Mouse (Mus musculus) liver, embryonic 16.5 days (tissue): ENCODE data around the gene Crybg2. TPM values are rescaled to one million over a fixed set of nuclear protein-coding genes. Genes with fewer than 3 reads are reported as not detected.

ENCODE experiments used
- ATAC-seq: fragments of 200-750 bp; cut with Nextera tagmentation; 2 replicates; pipeline ENCODE4 v1.8.0; 2017; ENCODE audit warnings: low read depth, mild to moderate bottlenecking, moderate number of reproducible peaks, moderate library complexity
- H3K27ac ChIP-seq: fragments of 300-500 bp; sonication (generic); 2 replicates; pipeline ENCODE4 v1.5.1; 2014; ENCODE audit warnings: mild to moderate bottlenecking, low read length
- H3K27me3 ChIP-seq: fragments of 300-500 bp; sonication (generic); 2 replicates; pipeline ENCODE4 v1.6.1; 2014; ENCODE audit warnings: low read depth, low read length, mixed read lengths; ENCODE audit not compliant: control insufficient read depth, insufficient read depth
- H3K36me3 ChIP-seq: fragments of 300-500 bp; sonication (generic); 2 replicates; pipeline ENCODE4 v1.6.1; 2014; ENCODE audit warnings: mild to moderate bottlenecking; ENCODE audit not compliant: control insufficient read depth, insufficient read depth
- H3K4me1 ChIP-seq: fragments of 300-500 bp; sonication (generic); 2 replicates; pipeline ENCODE4 v1.6.1; 2014; ENCODE audit warnings: low read depth, low read length, mixed read lengths; ENCODE audit not compliant: control insufficient read depth
- H3K4me2 ChIP-seq: fragments of 300-500 bp; sonication (generic); 2 replicates; pipeline ENCODE4 v1.6.1; 2014; ENCODE audit warnings: low read depth, low read length, mixed read lengths
- H3K4me3 ChIP-seq: fragments of 300-500 bp; sonication (generic); 2 replicates; pipeline ENCODE4 v1.5.1; 2014; ENCODE audit warnings: low read depth, mild to moderate bottlenecking, low read length
- H3K9ac ChIP-seq: fragments of 300-500 bp; sonication (generic); 2 replicates; pipeline ENCODE4 v1.6.1; 2014; ENCODE audit warnings: low read depth, low read length
- H3K9me3 ChIP-seq: fragments of 300-500 bp; sonication (generic); replicated peaks from 2 replicates; pipeline ENCODE4 v1.6.1; 2016; ENCODE audit warnings: low read length; ENCODE audit not compliant: control insufficient read depth
- WGBS: fragments of 180-500 bp; shearing (Covaris S2); extraction: QIAGEN DNeasy Blood & Tissue Kit; methylation state at CpG from one replicate; pipeline ENCODE4 v1.1.7; 2014; ENCODE audit not compliant: insufficient replicate concordance; 5-methylcytosine and 5-hydroxymethylcytosine counted together
- polyA plus RNA-seq: library from polyadenylated mRNA; unstranded; fragments of >200 nt; fragmentation: Nextera tagmentation; extraction: Ambion mirVana; gene quantifications from 2 replicates; pipeline ENCODE4 v1.2.1, GENCODE M21; 2015

The Crybg2 gene
- polyA plus RNA-seq, 1 experiment from 2014 or later: 0.68 TPM

DNA sequence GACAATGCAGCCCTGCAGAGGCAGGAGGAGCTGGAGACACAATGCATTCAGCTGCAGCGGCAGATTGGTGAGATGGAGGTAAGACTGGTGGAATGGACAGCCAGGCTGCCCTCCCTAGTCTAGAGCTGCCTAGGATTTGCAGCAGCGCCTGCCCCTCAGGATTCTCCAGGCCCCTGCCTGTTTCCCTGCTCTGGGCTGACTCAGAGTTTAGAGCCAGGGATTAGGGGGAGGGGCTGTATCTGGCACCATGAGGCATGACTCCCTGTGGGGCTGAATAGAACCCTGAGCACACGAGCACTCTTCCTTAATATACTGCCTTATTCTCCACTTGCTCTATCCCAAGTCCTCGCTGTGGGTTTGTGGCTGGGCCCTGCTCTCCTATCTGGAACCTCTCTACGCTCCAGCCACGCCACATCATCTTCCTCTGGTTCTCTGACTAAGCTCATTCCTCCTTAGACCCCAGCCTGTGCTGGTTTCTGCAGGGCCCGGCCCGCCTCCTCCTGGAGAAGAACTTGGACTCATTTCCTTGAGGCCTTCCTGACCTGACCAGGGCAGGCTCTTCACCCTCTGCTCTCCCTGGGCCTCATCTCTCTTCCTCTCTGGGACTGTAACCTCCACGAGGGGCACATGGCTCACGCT is 52.9 kb downstream of the Crybg2 start:
- H3K9ac ChIP-seq: no peak overlapping the region
- no peak overlapping the region for H3K4me3 ChIP-seq
- no peaks in the 10 kb centered on the region for H3K27me3 ChIP-seq
- peaks cover 17% of the 10 kb centered on the region for H3K4me1 ChIP-seq
- ATAC-seq: no peak
- no peak overlapping the region for H3K4me2 ChIP-seq
- H3K9me3 ChIP-seq: no peaks in the 10 kb centered on the region
- 46% methylated on average over 10 of the region's 10 CpGs for WGBS
- H3K27ac ChIP-seq: no peak overlapping the region
- H3K36me3 ChIP-seq: no peaks in the 10 kb centered on the region

DNA sequence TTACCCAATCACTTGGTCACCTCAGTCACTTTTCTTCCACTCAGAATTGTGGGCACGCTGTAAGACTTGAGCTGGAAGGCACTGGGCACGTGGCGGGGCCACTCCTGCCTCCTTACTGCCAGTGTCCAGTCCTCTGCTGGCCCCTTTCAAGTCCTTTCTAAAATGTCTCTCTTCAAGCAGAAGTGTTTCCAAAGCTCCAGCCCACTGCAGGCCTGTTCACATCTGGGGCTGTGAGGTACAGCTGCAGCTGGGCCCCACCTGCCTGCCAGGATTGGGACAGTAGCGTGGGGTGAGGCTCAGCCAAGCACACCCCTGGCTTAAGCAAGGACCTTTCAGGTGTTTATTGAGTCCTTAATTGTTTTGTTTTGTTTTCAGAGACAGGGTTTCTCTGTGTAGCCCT is 53.4 kb downstream of the Crybg2 start:
- H3K4me1 ChIP-seq: peaks cover 17% of the 10 kb centered on the region
- H3K9ac ChIP-seq: no peak overlapping the region
- H3K9me3 ChIP-seq: no peaks in the 10 kb centered on the region
- H3K27me3 ChIP-seq: no peaks in the 10 kb centered on the region
- H3K4me3 ChIP-seq: no peak overlapping the region
- H3K36me3 ChIP-seq: no peaks in the 10 kb centered on the region
- H3K27ac ChIP-seq: no peak overlapping the region
- 85% methylated on average over 4 of the region's 4 CpGs for WGBS
- H3K4me2 ChIP-seq: no peak overlapping the region
- no peak for ATAC-seq

GRCm38 (mm10) chr4:134115215-134116144 is 54.9 kb downstream of the Crybg2 start:
- Histone ChIP-seq H3K4me3 (no peak overlapping the region), H3K27ac (no peak overlapping the region), H3K9me3 (no peaks in the 10 kb centered on the region), H3K4me2 (no peak overlapping the region), H3K9ac (no peak overlapping the region), H3K4me1 (peaks cover 12% of the 10 kb centered on the region), H3K36me3 (no peaks in the 10 kb centered on the region), H3K27me3 (no peaks in the 10 kb centered on the region)
- 70% methylated on average over 16 of the region's 16 CpGs for WGBS
- no peak for ATAC-seq

DNA sequence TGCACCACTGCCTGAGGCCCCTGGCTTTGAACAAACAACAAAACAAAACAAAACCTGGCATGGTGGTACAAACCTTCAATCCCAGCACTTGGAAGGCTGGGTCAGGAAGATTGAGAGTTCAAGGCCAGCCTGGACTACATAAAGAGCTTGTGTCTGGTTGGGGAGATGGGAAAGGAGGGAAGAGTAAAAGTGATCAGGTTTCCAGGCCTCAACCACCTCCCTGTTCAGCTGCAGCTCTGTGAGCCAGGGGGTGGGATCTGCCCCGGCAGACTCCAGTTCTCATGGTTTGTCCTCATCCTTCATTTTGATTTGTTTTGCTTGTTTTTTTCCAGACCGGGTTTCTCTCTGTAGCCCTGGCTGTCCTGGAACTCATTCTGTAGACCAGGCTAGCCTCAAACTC is 55.9 kb downstream of the Crybg2 start:
- H3K9ac ChIP-seq: no peak overlapping the region
- H3K27ac ChIP-seq: peak overlapping the region; percentile 43; the same call in 1 of the 2 replicates
- H3K36me3 ChIP-seq: no peaks in the 10 kb centered on the region
- 28% methylated on average over 2 of the region's 2 CpGs for WGBS
- H3K4me2 ChIP-seq: no peak overlapping the region
- ATAC-seq: no peak
- no peaks in the 10 kb centered on the region for H3K27me3 ChIP-seq
- H3K4me3 ChIP-seq: no peak overlapping the region
- H3K9me3 ChIP-seq: no peaks in the 10 kb centered on the region
- H3K4me1 ChIP-seq: peaks cover 8% of the 10 kb centered on the region

GRCm38 (mm10) chr4:134117012-134117411 is 56.4 kb downstream of the Crybg2 start:
- Histone ChIP-seq H3K4me2 (no peak overlapping the region), H3K4me3 (no peak overlapping the region), H3K27ac (peak overlapping the region; percentile 52; the same call in 1 of the 2 replicates), H3K36me3 (no peaks in the 10 kb centered on the region), H3K9ac (no peak overlapping the region), H3K9me3 (no peaks in the 10 kb centered on the region), H3K27me3 (no peaks in the 10 kb centered on the region), H3K4me1 (peaks cover 4% of the 10 kb centered on the region)
- peak; percentile 48 for ATAC-seq
- WGBS: 18% methylated on average over 8 of the region's 8 CpGs

DNA sequence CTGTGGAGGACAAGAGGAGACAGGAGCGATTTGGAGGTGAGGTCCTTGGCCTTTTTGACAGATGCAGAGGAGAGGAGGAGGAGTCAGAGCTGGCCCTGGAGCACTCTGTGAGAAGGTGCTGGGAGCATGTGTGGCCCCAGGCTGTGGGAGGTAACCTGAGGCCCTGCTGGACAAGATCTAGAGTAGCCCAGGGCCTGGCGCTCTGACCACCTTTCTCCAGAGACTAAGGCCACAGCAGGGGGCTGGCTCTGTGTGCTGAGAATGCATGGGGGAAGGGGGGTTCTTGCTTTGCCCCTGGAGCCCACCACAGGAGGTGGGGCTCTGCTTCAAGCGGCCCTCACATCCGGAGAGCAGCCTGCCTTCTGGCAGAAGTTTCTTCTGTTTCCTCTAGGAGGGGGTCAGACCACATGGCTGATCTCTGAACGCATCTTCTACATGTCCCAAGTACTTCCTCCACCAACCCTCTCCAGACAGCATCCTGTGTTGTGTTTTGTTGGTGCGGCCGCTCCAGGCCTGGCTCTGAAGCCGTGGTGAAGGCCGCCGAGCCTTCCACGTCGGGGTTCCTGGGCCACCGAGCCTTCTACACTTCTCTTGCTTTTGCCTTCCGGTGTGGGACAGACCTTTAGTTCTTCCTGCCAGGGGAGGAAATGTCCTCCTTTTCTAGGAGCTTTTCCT is 57.6 kb downstream of the Crybg2 start:
- H3K4me3 ChIP-seq: no peak overlapping the region
- no peak overlapping the region for H3K4me2 ChIP-seq
- no peaks in the 10 kb centered on the region for H3K36me3 ChIP-seq
- ATAC-seq: no peak
- H3K27ac ChIP-seq: peak overlapping the region; percentile 17; the same call in 1 of the 2 replicates
- H3K9me3 ChIP-seq: no peaks in the 10 kb centered on the region
- no peaks in the 10 kb centered on the region for H3K27me3 ChIP-seq
- H3K4me1 ChIP-seq: no peaks in the 10 kb centered on the region; the same call in none of the 2 replicates
- WGBS: 47% methylated on average over 14 of the region's 14 CpGs
- H3K9ac ChIP-seq: no peak overlapping the region

DNA sequence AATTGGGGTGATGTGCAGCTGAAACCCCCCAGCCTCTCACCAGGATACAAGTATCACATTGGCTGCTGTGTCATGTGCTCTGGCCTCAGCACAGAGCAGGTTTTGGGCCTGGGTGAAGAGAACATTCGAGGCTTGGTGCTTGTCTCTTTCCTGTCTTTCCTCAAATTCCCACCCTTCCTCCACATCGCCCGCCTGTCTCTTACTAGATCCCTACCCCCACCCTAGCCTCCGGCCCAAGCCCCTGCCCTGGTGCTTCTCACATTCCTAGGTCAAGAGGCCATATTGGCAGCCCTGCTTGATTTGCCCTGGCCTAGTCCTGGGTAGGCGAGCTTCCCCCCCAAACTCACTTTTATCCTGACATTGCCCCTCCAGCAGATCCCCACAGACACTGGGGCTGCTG is 58.4 kb downstream of the Crybg2 start:
- Histone ChIP-seq H3K36me3 (no peaks in the 10 kb centered on the region), H3K4me2 (no peak overlapping the region), H3K9ac (no peak overlapping the region), H3K27ac (peak overlapping the region; percentile 4; the same call in 1 of the 2 replicates), H3K4me3 (no peak overlapping the region), H3K9me3 (no peaks in the 10 kb centered on the region), H3K4me1 (peaks cover under 1% of the 10 kb centered on the region), H3K27me3 (no peaks in the 10 kb centered on the region)
- 62% methylated on average over 5 of the region's 5 CpGs for WGBS
- no peak for ATAC-seq

GRCm38 (mm10) chr4:134119644-134120043 is 59.0 kb downstream of the Crybg2 start:
- no peak for ATAC-seq
- no peak overlapping the region for H3K4me2 ChIP-seq
- no peaks in the 10 kb centered on the region for H3K36me3 ChIP-seq
- H3K9me3 ChIP-seq: no peaks in the 10 kb centered on the region
- H3K9ac ChIP-seq: no peak overlapping the region
- no peaks in the 10 kb centered on the region for H3K27me3 ChIP-seq
- peaks cover 7% of the 10 kb centered on the region for H3K4me1 ChIP-seq
- no peak overlapping the region for H3K4me3 ChIP-seq
- H3K27ac ChIP-seq: peak overlapping the region; percentile 4; the same call in 1 of the 2 replicates
- 40% methylated on average over 9 of the region's 9 CpGs for WGBS
